In the genomic region with DNA sequence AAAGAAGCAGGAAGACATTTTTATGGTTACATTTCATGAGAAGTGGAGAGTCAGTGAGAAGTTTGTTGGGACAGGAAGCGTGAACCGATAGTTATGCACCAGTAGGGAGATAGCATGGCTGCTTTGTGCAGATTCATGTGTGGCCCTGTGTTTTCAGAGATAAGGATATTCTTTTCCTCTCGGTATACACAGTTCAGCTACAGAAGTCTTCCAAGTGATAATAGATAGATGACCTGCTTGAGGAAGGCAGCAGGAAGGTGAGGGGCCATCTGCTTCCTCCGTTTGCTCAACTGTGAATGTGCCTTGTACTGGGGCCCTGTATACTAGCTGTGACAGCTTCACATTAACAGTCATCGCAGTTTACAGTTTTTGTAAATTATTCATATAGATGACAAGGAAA, we compare ENCODE assay signal across 13 mouse cellular contexts.
DNase-seq lines count a peak whose midpoint lies in the region; ATAC-seq and TF ChIP-seq lines count a peak whose summit lies in the region.
"Had no signal": no experiment of that assay in that cellular context is flagged by ENCODE, and none has a peak within 500 bp of the region (broad histone marks: within the 10 kb centered on the region; RNA-seq: fewer than 3 reads in every experiment).

No protein-coding gene starts in this region.

- WGBS in lung, embryonic 14.5 days = 33% methylated on average over 5 of the region's 5 CpGs

- TF ChIP-seq CTCF in lung, embryonic 14.5 days (IDR thresholded peaks at IDR 0.05; ENCODE audit: low read depth) = no peak

- H3K27ac ChIP-seq in lung, embryonic 14.5 days (ENCODE audit: low read depth) = no peak overlapping the region
- H3K27ac ChIP-seq: hindbrain, embryonic 14.5 days; midbrain, embryonic 10.5 days had no signal

- peak; percentile 88 for ATAC-seq in lung, embryonic 14.5 days (ENCODE audit: insufficient read depth)
- peak; percentile 83 for ATAC-seq in granulocyte monocyte progenitor cell, adult 5-6 weeks (replicated peaks; ENCODE audit: poor library complexity, severe bottlenecking)
- ATAC-seq in megakaryocyte progenitor cell, adult 5-6 weeks (replicated peaks; ENCODE audit: poor library complexity) = peak; percentile 98
- ATAC-seq: activated CD4-positive, CD25-positive, alpha-beta regulatory T cell, adult 4 months had no signal

- no peaks in the 10 kb centered on the region for H3K27me3 ChIP-seq in lung, embryonic 14.5 days (ENCODE audit: insufficient read depth, low read length)

- peak; percentile 43 for DNase-seq in lung, embryonic 14.5 days
- no peak for DNase-seq in lung, postnatal 14 days
- DNase-seq in c-Kit-positive CD71-positive TER-119-negative erythroid progenitor cells, embryonic 14.5 days (ENCODE audit: low read depth) = peak; percentile 60
- DNase-seq in ovary, postnatal 14 days (ENCODE audit: low spot score) = no peak
- no peak for DNase-seq in left cerebral cortex, postnatal 14 days (ENCODE audit: low spot score in 2 of 2)
- DNase-seq: cerebellum, postnatal 14 days; kidney, postnatal 14 days; thymus, postnatal 4 days had no signal

- H3K9ac ChIP-seq in lung, embryonic 14.5 days = no peak overlapping the region
- H3K9ac ChIP-seq: hindbrain, embryonic 14.5 days had no signal

- no peaks in the 10 kb centered on the region for H3K4me1 ChIP-seq in lung, embryonic 14.5 days (ENCODE audit: insufficient read depth)

- H3K4me2 ChIP-seq in lung, embryonic 14.5 days = no peak overlapping the region
- H3K4me2 ChIP-seq: hindbrain, embryonic 14.5 days had no signal

- no peaks in the 10 kb centered on the region for H3K36me3 ChIP-seq in lung, embryonic 14.5 days (ENCODE audit: insufficient read depth)
- H3K36me3 ChIP-seq: midbrain, embryonic 10.5 days had no signal

- intact Hi-C loops in left cerebral cortex, postnatal 14 days (cut with DNase I) = no loop called here

- H3K4me3 ChIP-seq in lung, embryonic 14.5 days (ENCODE audit: low read depth, low read length) = no peak overlapping the region
- H3K4me3 ChIP-seq: midbrain, embryonic 10.5 days had no signal

- H3K9me3 ChIP-seq in lung, embryonic 14.5 days (ENCODE audit: low read depth, low read length) = no peaks in the 10 kb centered on the region
- H3K9me3 ChIP-seq: midbrain, embryonic 10.5 days had no signal

Comparison
In these comparisons a context has a peak if more than half of its experiments do, and no peak if none do; other contexts are left out.
1. DNase-seq: peak in lung, embryonic 14.5 days (single experiment) and c-Kit-positive CD71-positive TER-119-negative erythroid progenitor cells, embryonic 14.5 days (single experiment); none in lung, postnatal 14 days (single experiment), ovary, postnatal 14 days (single experiment) and left cerebral cortex, postnatal 14 days (0 of 2).
2. Peak in every context shown above with its lines, with median percentiles within 50 percentile points of each other: ATAC-seq.